In the genomic region with DNA sequence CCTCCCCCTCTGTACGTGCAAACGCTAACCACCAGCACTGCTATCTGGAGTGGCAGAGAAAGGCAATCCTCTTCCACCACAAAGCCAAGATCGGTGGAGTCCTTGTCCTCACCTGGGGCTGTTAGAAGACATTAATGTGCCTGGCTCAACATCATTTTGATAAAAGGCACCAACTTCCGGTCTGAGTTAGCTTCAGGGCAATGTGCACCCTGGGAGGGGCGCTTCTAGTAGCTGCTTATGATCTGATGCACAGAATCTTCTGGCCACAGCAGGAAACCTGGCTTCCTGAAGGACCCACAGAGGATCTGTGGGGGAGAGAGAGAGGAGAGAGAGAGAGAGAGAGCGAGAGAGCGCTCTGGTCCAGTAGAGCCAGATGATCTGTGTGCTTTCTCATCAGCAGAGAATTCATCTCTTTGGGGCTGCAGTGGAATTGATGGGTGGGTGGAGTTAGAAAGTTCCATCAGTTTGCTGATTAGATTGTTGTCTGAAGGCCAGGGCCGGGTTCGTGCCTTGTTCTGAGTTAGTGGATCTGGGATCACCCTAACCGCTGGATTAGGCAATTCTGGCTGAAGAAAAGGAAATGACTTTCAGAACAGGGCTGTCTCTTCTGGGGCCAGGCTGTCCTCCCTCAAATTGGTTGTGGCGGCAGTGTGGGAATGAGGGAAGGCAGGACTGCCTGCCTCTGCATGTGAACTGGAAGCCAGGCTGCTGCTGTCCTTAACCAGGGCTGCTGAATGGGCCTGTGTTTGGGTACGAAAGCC, we compare ENCODE assay signal across 8 mouse cellular contexts.
DNase-seq lines count a peak whose midpoint lies in the region; ATAC-seq and TF ChIP-seq lines count a peak whose summit lies in the region.

No protein-coding gene starts in this region.

- H3K9me3 ChIP-seq in forebrain, embryonic 10.5 days = no peaks in the 10 kb centered on the region; the same call in 1 of the 2 replicates
- H3K9me3 ChIP-seq in forebrain, postnatal 0 days (ENCODE audit: low read length) = no peaks in the 10 kb centered on the region
- no peaks in the 10 kb centered on the region; the same call in 1 of the 2 replicates for H3K9me3 ChIP-seq in embryonic facial prominence, embryonic 10.5 days

- no peaks in the 10 kb centered on the region for H3K36me3 ChIP-seq in forebrain, embryonic 10.5 days (replicated peaks)
- H3K36me3 ChIP-seq in forebrain, postnatal 0 days (ENCODE audit: insufficient read depth) = no peaks in the 10 kb centered on the region
- no peaks in the 10 kb centered on the region for H3K36me3 ChIP-seq in embryonic facial prominence, embryonic 10.5 days (replicated peaks)

- H3K27me3 ChIP-seq in forebrain, embryonic 10.5 days (ENCODE audit: poor library complexity, severe bottlenecking) = no peaks in the 10 kb centered on the region
- no peaks in the 10 kb centered on the region for H3K27me3 ChIP-seq in forebrain, postnatal 0 days (ENCODE audit: insufficient read depth, low read length)
- no peaks in the 10 kb centered on the region for H3K27me3 ChIP-seq in embryonic facial prominence, embryonic 10.5 days (replicated peaks; ENCODE audit: low read depth, poor library complexity, severe bottlenecking)

- no peak overlapping the region for H3K4me3 ChIP-seq in forebrain, embryonic 10.5 days
- H3K4me3 ChIP-seq in forebrain, postnatal 0 days (ENCODE audit: low read depth, low read length) = no peak overlapping the region
- no peak overlapping the region for H3K4me3 ChIP-seq in embryonic facial prominence, embryonic 10.5 days
- no peak overlapping the region for H3K4me3 ChIP-seq in layer of hippocampus, adult 2 months

- H3K27ac ChIP-seq in forebrain, embryonic 10.5 days = 0 out of 2 replicates have a peak overlapping the region, but pooled peaks have one; percentile 5
- H3K27ac ChIP-seq in forebrain, postnatal 0 days (ENCODE audit: low read depth, low read length) = no peak overlapping the region
- H3K27ac ChIP-seq in embryonic facial prominence, embryonic 10.5 days (replicated peaks) = peak overlapping the region; percentile 54
- no peak overlapping the region for H3K27ac ChIP-seq in layer of hippocampus, adult 2 months

- WGBS in forebrain, embryonic 10.5 days = 79% methylated on average over 10 of the region's 12 CpGs
- WGBS in forebrain, postnatal 0 days = 78% methylated on average over 10 of the region's 12 CpGs
- 67% methylated on average over 12 of the region's 12 CpGs for WGBS in embryonic facial prominence, embryonic 10.5 days

- no peak overlapping the region for H3K4me2 ChIP-seq in forebrain, postnatal 0 days (ENCODE audit: low read depth)

- peaks cover 25% of the 10 kb centered on the region for H3K4me1 ChIP-seq in forebrain, embryonic 10.5 days
- H3K4me1 ChIP-seq in forebrain, postnatal 0 days (ENCODE audit: insufficient read depth) = no peaks in the 10 kb centered on the region
- peaks cover 15% of the 10 kb centered on the region for H3K4me1 ChIP-seq in embryonic facial prominence, embryonic 10.5 days

- H3K9ac ChIP-seq in forebrain, postnatal 0 days = no peak overlapping the region

- ATAC-seq in forebrain, postnatal 0 days = no peak
- peak; percentile 85 for ATAC-seq in megakaryocyte, adult 5-6 weeks (ENCODE audit: poor library complexity, severe bottlenecking)

- DNase-seq in forebrain, embryonic 10.5 days (ENCODE audit: extremely low spot score, low spot score) = no peak
- no peak for DNase-seq in forebrain, postnatal 0 days
- no peak for DNase-seq in embryonic facial prominence, embryonic 10.5 days (ENCODE audit: low spot score)
- peak; percentile 36 for DNase-seq in kidney, adult 9 months
- DNase-seq in left cerebral cortex, adult 9 months (ENCODE audit: low spot score in 2 of 2) = no peak
- no peak for DNase-seq in layer of hippocampus, adult 2 months (ENCODE audit: low spot score in 2 of 2)
- DNase-seq in spleen, postnatal 10 days (ENCODE audit: low spot score in 2 of 2) = no peak

- no peak for TF ChIP-seq CTCF in forebrain, postnatal 0 days (IDR thresholded peaks at IDR 0.05; ENCODE audit: low read depth)
- TF ChIP-seq CTCF in layer of hippocampus, adult 2 months (conservative IDR thresholded peaks at IDR 0.05) = no peak

Comparison
In these comparisons a context has a peak if more than half of its experiments do, and no peak if none do; other contexts are left out.
1. H3K27ac ChIP-seq: peak in forebrain, embryonic 10.5 days (single experiment) and embryonic facial prominence, embryonic 10.5 days (single experiment); none in forebrain, postnatal 0 days (single experiment) and layer of hippocampus, adult 2 months (single experiment).